Mouse (Mus musculus) lung, postnatal 0 days (tissue): ENCODE data around the gene Atxn7l1. TPM values are rescaled to one million over a fixed set of nuclear protein-coding genes. Genes with fewer than 3 reads are reported as not detected.

ENCODE experiments used
- ATAC-seq: fragments of 200-750 bp; cut with Nextera tagmentation; 2 replicates; pipeline ENCODE4 v1.8.0; 2017; ENCODE audit warnings: moderate library complexity
- DNase-seq: peaks from one replicate; pipeline ENCODE4 v3.0.0-alpha.2; 2016; ENCODE audit warnings: low spot score
- H3K27ac ChIP-seq: fragments of 300-500 bp; sonication (generic); 2 replicates; pipeline ENCODE4 v1.5.1; 2014; ENCODE audit warnings: antibody characterized with exemption, mild to moderate bottlenecking, low read length, mixed read lengths
- H3K27me3 ChIP-seq: fragments of 300-500 bp; sonication (generic); replicated peaks from 2 replicates; pipeline ENCODE4 v1.6.1; 2014; ENCODE audit warnings: low read length, mixed read lengths; ENCODE audit not compliant: insufficient read depth
- H3K36me3 ChIP-seq: fragments of 300-500 bp; sonication (generic); 2 replicates; pipeline ENCODE4 v1.6.1; 2014; ENCODE audit warnings: low read length, mixed read lengths; ENCODE audit not compliant: insufficient read depth
- H3K4me1 ChIP-seq: fragments of 300-500 bp; sonication (generic); 2 replicates; pipeline ENCODE4 v1.6.1; 2014; ENCODE audit warnings: antibody characterized with exemption, low read depth, low read length, mixed read lengths; ENCODE audit not compliant: insufficient read depth
- H3K4me2 ChIP-seq: fragments of 300-500 bp; sonication (generic); replicated peaks from 2 replicates; pipeline ENCODE4 v1.6.1; 2014; ENCODE audit warnings: low read depth, mild to moderate bottlenecking, low read length, moderate library complexity, mixed read lengths
- H3K4me3 ChIP-seq: fragments of 300-500 bp; sonication (generic); 2 replicates; pipeline ENCODE4 v1.5.1; 2014; ENCODE audit warnings: low read depth, low read length
- H3K9ac ChIP-seq: fragments of 300-500 bp; sonication (generic); replicated peaks from 2 replicates; pipeline ENCODE4 v1.6.1; 2014; ENCODE audit warnings: low read depth, mild to moderate bottlenecking
- H3K9me3 ChIP-seq: fragments of 300-500 bp; sonication (generic); 2 replicates; pipeline ENCODE4 v1.6.1; 2016; ENCODE audit warnings: low read length, mixed read lengths
- CTCF ChIP-seq: IDR thresholded peaks from 2 replicates; pipeline ENCODE4 v1.5.1; 2016; ENCODE audit warnings: antibody characterized with exemption, mild to moderate bottlenecking
- EP300 ChIP-seq: IDR thresholded peaks from 2 replicates; pipeline ENCODE4 v1.6.1; 2016; ENCODE audit warnings: antibody characterized with exemption, mild to moderate bottlenecking, control low read depth
- WGBS: fragments of 180-500 bp; shearing (Covaris S2); extraction: QIAGEN DNeasy Blood & Tissue Kit; methylation state at CpG from one replicate; pipeline ENCODE4 v1.1.7; 2014; 5-methylcytosine and 5-hydroxymethylcytosine counted together
- polyA plus RNA-seq: library from polyadenylated mRNA; unstranded; fragments of >200 nt; fragmentation: Nextera tagmentation; extraction: Ambion mirVana; gene quantifications from 2 replicates; pipeline ENCODE4 v1.2.1, GENCODE M21; 2015

Atxn7l1 gene
- polyA plus RNA-seq, 1 experiment from 2014 or later, result 10.2 TPM

- 0 out of 2 replicates have a peak, but pooled peaks cover 2% of the 10 kb centered on the region for H3K4me1 ChIP-seq
- TF ChIP-seq CTCF, result no peak
- TF ChIP-seq EP300, result no peak
- H3K9ac ChIP-seq, result no peak overlapping the region
- H3K9me3 ChIP-seq, result no peaks in the 10 kb centered on the region
- ATAC-seq, result no peak
- DNase-seq, result no peak
- no peak overlapping the region for H3K4me2 ChIP-seq
- WGBS, result 89% methylated on average over 8 of the region's 8 CpGs
- H3K27ac ChIP-seq, result no peak overlapping the region
- H3K36me3 ChIP-seq, result no peaks in the 10 kb centered on the region
- no peak overlapping the region for H3K4me3 ChIP-seq
- no peaks in the 10 kb centered on the region for H3K27me3 ChIP-seq
Observed at GRCm38 (mm10) chr12:33251399-33251798, 103.9 kb downstream of the Atxn7l1 start.

- 65% methylated on average over 6 of the region's 6 CpGs for WGBS
- Histone ChIP-seq H3K4me2 (no peak overlapping the region), H3K9me3 (no peaks in the 10 kb centered on the region), H3K27me3 (no peaks in the 10 kb centered on the region), H3K4me1 (no peaks in the 10 kb centered on the region), H3K4me3 (no peak overlapping the region), H3K27ac (no peak overlapping the region), H3K36me3 (no peaks in the 10 kb centered on the region), H3K9ac (no peak overlapping the region)
- ATAC-seq, result no peak
- TF ChIP-seq CTCF, result no peak
- no peak for TF ChIP-seq EP300
- no peak for DNase-seq
Observed at GRCm38 (mm10) chr12:33252621-33253020, 105.1 kb downstream of the Atxn7l1 start.

GRCm38 (mm10) chr12:33253206-33253605 is 105.7 kb downstream of the Atxn7l1 start:
- WGBS, result 54% methylated on average over 9 of the region's 9 CpGs
- DNase-seq, result no peak
- Histone ChIP-seq H3K27me3 (no peaks in the 10 kb centered on the region), H3K4me1 (no peaks in the 10 kb centered on the region), H3K9ac (no peak overlapping the region), H3K4me3 (no peak overlapping the region), H3K4me2 (no peak overlapping the region), H3K36me3 (no peaks in the 10 kb centered on the region), H3K27ac (no peak overlapping the region), H3K9me3 (no peaks in the 10 kb centered on the region)
- TF ChIP-seq EP300 (no peak), CTCF (no peak)
- ATAC-seq, result no peak

GRCm38 (mm10) chr12:33255256-33255655 is 107.8 kb downstream of the Atxn7l1 start:
- Histone ChIP-seq H3K4me1 (no peaks in the 10 kb centered on the region), H3K9me3 (no peaks in the 10 kb centered on the region), H3K27me3 (no peaks in the 10 kb centered on the region), H3K9ac (no peak overlapping the region), H3K4me3 (no peak overlapping the region), H3K36me3 (no peaks in the 10 kb centered on the region), H3K27ac (no peak overlapping the region), H3K4me2 (no peak overlapping the region)
- ATAC-seq (no peak), DNase-seq (no peak)
- WGBS, result 83% methylated on average over 2 of the region's 2 CpGs
- TF ChIP-seq CTCF (no peak), EP300 (no peak)

GRCm38 (mm10) chr12:33256426-33256825 is 108.9 kb downstream of the Atxn7l1 start:
- TF ChIP-seq CTCF (no peak), EP300 (no peak)
- H3K4me2 ChIP-seq, result no peak overlapping the region
- H3K9ac ChIP-seq, result no peak overlapping the region
- H3K27ac ChIP-seq, result no peak overlapping the region
- ATAC-seq (no peak), DNase-seq (no peak)
- 88% methylated on average over 6 of the region's 6 CpGs for WGBS
- H3K4me3 ChIP-seq, result no peak overlapping the region
- no peaks in the 10 kb centered on the region for H3K4me1 ChIP-seq
- no peaks in the 10 kb centered on the region for H3K9me3 ChIP-seq
- no peaks in the 10 kb centered on the region for H3K27me3 ChIP-seq
- no peaks in the 10 kb centered on the region for H3K36me3 ChIP-seq

- ATAC-seq, result no peak
- Histone ChIP-seq H3K27me3 (no peaks in the 10 kb centered on the region), H3K4me1 (no peaks in the 10 kb centered on the region), H3K36me3 (no peaks in the 10 kb centered on the region), H3K9me3 (no peaks in the 10 kb centered on the region), H3K4me3 (no peak overlapping the region), H3K9ac (no peak overlapping the region), H3K27ac (no peak overlapping the region), H3K4me2 (no peak overlapping the region)
- no peak for DNase-seq
- TF ChIP-seq CTCF (no peak), EP300 (no peak)
- 86% methylated on average over 5 of the region's 5 CpGs for WGBS
Observed at GRCm38 (mm10) chr12:33258995-33259529, 111.6 kb downstream of the Atxn7l1 start.

- ATAC-seq, result no peak
Observed at GRCm38 (mm10) chr12:33260575-33260974, 113.1 kb downstream of the Atxn7l1 start.

More at GRCm38 (mm10) chr12:33260575-33260974, 113.1 kb downstream of the Atxn7l1 start:
- no peak for TF ChIP-seq CTCF
- no peak for TF ChIP-seq EP300
- no peak overlapping the region for H3K9ac ChIP-seq
- no peaks in the 10 kb centered on the region for H3K4me1 ChIP-seq
- H3K36me3 ChIP-seq, result no peaks in the 10 kb centered on the region
- no peak overlapping the region for H3K27ac ChIP-seq
- H3K4me2 ChIP-seq, result no peak overlapping the region
- H3K4me3 ChIP-seq, result no peak overlapping the region
- H3K27me3 ChIP-seq, result no peaks in the 10 kb centered on the region
- no peaks in the 10 kb centered on the region for H3K9me3 ChIP-seq
- DNase-seq, result no peak
- WGBS, result 65% methylated on average over 7 of the region's 7 CpGs
